Mouse (Mus musculus): ENCODE data around the gene Hipk2. TPM values are rescaled to one million over a fixed set of nuclear protein-coding genes. Genes with fewer than 3 reads are reported as not detected.

Hipk2 gene
- polyA plus RNA-seq, 1 experiment: 14.9 TPM

DNA sequence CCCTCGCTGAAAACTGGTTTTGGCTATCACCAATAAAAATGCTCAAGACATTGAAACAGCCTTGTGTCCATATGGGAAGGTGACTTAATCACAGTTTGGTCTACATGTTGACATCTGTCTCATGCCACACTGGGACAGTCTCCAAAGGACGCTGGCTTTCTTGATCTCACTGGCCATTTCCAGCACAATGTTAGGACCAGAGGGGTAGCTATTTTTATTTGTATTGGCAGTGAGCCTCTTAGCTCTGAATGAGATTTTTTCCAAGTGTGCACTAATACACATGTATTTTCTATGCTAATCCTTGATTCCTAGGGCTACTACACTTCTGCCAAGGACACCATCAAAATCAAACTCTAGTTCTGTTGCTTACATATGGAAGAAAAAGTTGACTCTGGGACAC is 120.8 kb downstream of the Hipk2 start:
- Histone ChIP-seq H3K27me3 (ENCODE audit: control insufficient read depth, insufficient read depth, low read length) (no peaks in the 10 kb centered on the region), H3K36me3 (ENCODE audit: control insufficient read depth, insufficient read depth, low read length) (no peaks in the 10 kb centered on the region), H3K4me3 (ENCODE audit: extremely low read depth, insufficient read depth, insufficient read length) (no peak overlapping the region), H3K27ac (ENCODE audit: insufficient read depth, low read length) (no peak overlapping the region), H3K4me1 (ENCODE audit: control insufficient read depth, insufficient read depth, insufficient read length) (peaks cover 4% of the 10 kb centered on the region; the same call in 1 of the 2 replicates)
- DNase-seq (ENCODE audit: low read depth in 1 of 2, low spot score in 2 of 2): no peak
- 91% methylated on average over 2 of the region's 2 CpGs for WGBS
- TF ChIP-seq POLR2A (IDR thresholded peaks at IDR 0.05; ENCODE audit: low read depth, low read length) (no peak), CTCF (IDR thresholded peaks at IDR 0.05; ENCODE audit: extremely low read depth, insufficient read depth, insufficient read length, insufficient replicate concordance) (no peak)

DNA sequence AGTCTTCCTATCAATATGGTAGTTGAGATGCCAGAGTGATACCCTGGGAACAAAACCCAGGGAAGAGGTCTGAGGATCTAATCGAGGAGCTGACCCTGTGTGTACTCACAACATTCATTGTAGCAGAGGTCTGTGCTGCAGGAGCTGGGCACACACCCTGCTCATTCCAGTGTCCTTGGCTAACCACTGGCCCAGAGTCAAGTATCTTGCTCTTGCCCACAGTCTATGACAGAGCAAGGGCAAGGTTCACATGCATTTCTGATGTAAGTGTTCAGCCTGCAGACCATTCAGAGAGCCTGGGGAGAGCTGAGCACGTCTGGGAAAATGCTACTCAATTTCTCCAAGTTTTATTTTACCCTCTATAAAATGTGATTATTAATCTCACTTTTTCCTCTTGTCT is 122.2 kb downstream of the Hipk2 start:
- H3K4me1 ChIP-seq (ENCODE audit: control insufficient read depth, insufficient read depth, insufficient read length): no peaks in the 10 kb centered on the region
- WGBS: 86% methylated on average over 2 of the region's 2 CpGs
- no peak overlapping the region for H3K4me3 ChIP-seq (ENCODE audit: extremely low read depth, insufficient read depth, insufficient read length)
- H3K27me3 ChIP-seq (ENCODE audit: control insufficient read depth, insufficient read depth, low read length): no peaks in the 10 kb centered on the region
- H3K27ac ChIP-seq (ENCODE audit: insufficient read depth, low read length): no peak overlapping the region
- no peak for DNase-seq (ENCODE audit: low read depth in 1 of 2, low spot score in 2 of 2)
- TF ChIP-seq POLR2A (IDR thresholded peaks at IDR 0.05; ENCODE audit: low read depth, low read length) (no peak), CTCF (IDR thresholded peaks at IDR 0.05; ENCODE audit: extremely low read depth, insufficient read depth, insufficient read length, insufficient replicate concordance) (no peak)
- H3K36me3 ChIP-seq (ENCODE audit: control insufficient read depth, insufficient read depth, low read length): no peaks in the 10 kb centered on the region

- no peaks in the 10 kb centered on the region for H3K36me3 ChIP-seq (ENCODE audit: control insufficient read depth, insufficient read depth, low read length)
- TF ChIP-seq CTCF (IDR thresholded peaks at IDR 0.05; ENCODE audit: extremely low read depth, insufficient read depth, insufficient read length, insufficient replicate concordance) (no peak), POLR2A (IDR thresholded peaks at IDR 0.05; ENCODE audit: low read depth, low read length) (no peak)
- no peak for DNase-seq (ENCODE audit: low read depth in 1 of 2, low spot score in 2 of 2)
- H3K4me1 ChIP-seq (ENCODE audit: control insufficient read depth, insufficient read depth, insufficient read length): no peaks in the 10 kb centered on the region
- 94% methylated on average over 2 of the region's 2 CpGs for WGBS
- H3K27ac ChIP-seq (ENCODE audit: insufficient read depth, low read length): no peak overlapping the region
- no peak overlapping the region for H3K4me3 ChIP-seq (ENCODE audit: extremely low read depth, insufficient read depth, insufficient read length)
- H3K27me3 ChIP-seq (ENCODE audit: control insufficient read depth, insufficient read depth, low read length): no peaks in the 10 kb centered on the region
These were observed 122.9 kb downstream of the Hipk2 start for GRCm38 (mm10) chr6:38753025-38753424.

DNA sequence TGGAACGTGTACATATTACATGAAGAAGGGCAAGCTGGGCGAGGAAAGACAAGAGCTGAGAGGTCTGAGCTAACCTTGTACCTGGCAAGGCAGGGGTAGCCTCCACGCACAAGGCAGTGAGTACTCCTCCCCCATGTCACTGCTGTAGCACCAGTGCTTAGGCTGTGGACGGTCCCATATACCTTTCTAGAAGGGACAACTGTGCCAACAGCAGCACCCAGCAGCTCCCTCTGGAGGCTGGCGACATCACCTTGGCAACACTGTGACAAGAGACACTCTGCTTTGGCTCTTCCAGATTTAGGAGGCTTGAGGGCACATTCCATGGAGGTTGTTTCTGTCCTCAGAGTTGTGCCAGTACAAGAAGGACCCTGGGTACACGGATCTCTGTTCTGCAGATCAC is 123.5 kb downstream of the Hipk2 start:
- H3K36me3 ChIP-seq (ENCODE audit: control insufficient read depth, insufficient read depth, low read length): no peaks in the 10 kb centered on the region
- no peak for DNase-seq (ENCODE audit: low read depth in 1 of 2, low spot score in 2 of 2)
- H3K27me3 ChIP-seq (ENCODE audit: control insufficient read depth, insufficient read depth, low read length): no peaks in the 10 kb centered on the region
- no peak for TF ChIP-seq CTCF (IDR thresholded peaks at IDR 0.05; ENCODE audit: extremely low read depth, insufficient read depth, insufficient read length, insufficient replicate concordance)
- no peak for TF ChIP-seq POLR2A (IDR thresholded peaks at IDR 0.05; ENCODE audit: low read depth, low read length)
- WGBS: 92% methylated on average over 6 of the region's 6 CpGs
- H3K4me1 ChIP-seq (ENCODE audit: control insufficient read depth, insufficient read depth, insufficient read length): no peaks in the 10 kb centered on the region
- no peak overlapping the region for H3K4me3 ChIP-seq (ENCODE audit: extremely low read depth, insufficient read depth, insufficient read length)
- H3K27ac ChIP-seq (ENCODE audit: insufficient read depth, low read length): no peak overlapping the region

DNA sequence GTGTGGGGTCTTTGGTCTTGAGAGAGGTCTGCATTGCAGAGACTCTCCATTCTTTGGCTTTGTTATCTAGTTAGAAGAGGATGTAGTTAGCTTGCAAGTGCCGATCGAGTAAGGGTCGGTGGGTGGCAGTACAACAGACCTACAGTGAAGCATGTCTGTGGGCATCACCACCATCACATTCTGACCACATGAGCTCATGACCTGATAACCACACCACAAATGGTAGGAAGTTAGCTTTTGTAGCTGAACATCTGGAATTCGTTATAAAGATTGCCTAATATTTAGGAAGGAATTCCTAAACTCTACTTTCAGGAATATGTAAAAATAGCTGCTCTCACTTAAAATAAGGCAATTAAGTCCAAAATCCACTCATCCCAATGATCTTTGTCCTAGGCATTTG is 127.9 kb downstream of the Hipk2 start:
- Histone ChIP-seq H3K4me1 (ENCODE audit: control insufficient read depth, insufficient read depth, insufficient read length) (no peaks in the 10 kb centered on the region), H3K27ac (ENCODE audit: insufficient read depth, low read length) (no peak overlapping the region), H3K4me3 (ENCODE audit: extremely low read depth, insufficient read depth, insufficient read length) (no peak overlapping the region), H3K36me3 (ENCODE audit: control insufficient read depth, insufficient read depth, low read length) (peaks cover 4% of the 10 kb centered on the region), H3K27me3 (ENCODE audit: control insufficient read depth, insufficient read depth, low read length) (no peaks in the 10 kb centered on the region)
- DNase-seq (ENCODE audit: low read depth in 1 of 2, low spot score in 2 of 2): no peak
- no peak for TF ChIP-seq CTCF (IDR thresholded peaks at IDR 0.05; ENCODE audit: extremely low read depth, insufficient read depth, insufficient read length, insufficient replicate concordance)
- no peak for TF ChIP-seq POLR2A (IDR thresholded peaks at IDR 0.05; ENCODE audit: low read depth, low read length)
- WGBS: 79% methylated on average over 4 of the region's 4 CpGs

GRCm38 (mm10) chr6:38743351-38743750 is 132.6 kb downstream of the Hipk2 start:
- 93% methylated on average over 7 of the region's 7 CpGs for WGBS
- Histone ChIP-seq H3K4me3 (ENCODE audit: extremely low read depth, insufficient read depth, insufficient read length) (no peak overlapping the region), H3K27ac (ENCODE audit: insufficient read depth, low read length) (no peak overlapping the region), H3K36me3 (ENCODE audit: control insufficient read depth, insufficient read depth, low read length) (peaks cover 6% of the 10 kb centered on the region), H3K4me1 (ENCODE audit: control insufficient read depth, insufficient read depth, insufficient read length) (no peaks in the 10 kb centered on the region), H3K27me3 (ENCODE audit: control insufficient read depth, insufficient read depth, low read length) (no peaks in the 10 kb centered on the region)
- DNase-seq (ENCODE audit: low read depth in 1 of 2, low spot score in 2 of 2): no peak
- TF ChIP-seq POLR2A (IDR thresholded peaks at IDR 0.05; ENCODE audit: low read depth, low read length) (no peak), CTCF (IDR thresholded peaks at IDR 0.05; ENCODE audit: extremely low read depth, insufficient read depth, insufficient read length, insufficient replicate concordance) (no peak)

DNA sequence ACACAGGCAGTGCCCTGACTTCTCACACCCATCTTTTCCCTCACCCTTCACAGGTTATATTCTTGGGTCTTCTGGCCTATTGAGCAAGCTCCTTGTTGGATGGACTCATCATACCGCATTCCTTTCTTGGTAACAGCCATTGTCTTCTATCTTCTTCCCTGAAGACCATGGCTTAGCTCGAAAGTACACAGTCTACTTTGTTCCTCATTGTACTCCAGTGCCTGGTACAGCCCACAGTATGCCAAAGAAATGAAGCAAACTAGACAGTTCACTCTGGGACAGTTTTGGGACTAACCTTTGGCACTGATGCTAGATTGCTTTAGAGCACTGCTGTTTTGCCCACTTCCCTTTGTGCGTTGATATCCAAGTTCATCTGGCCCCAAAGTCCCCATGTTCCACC is 133.5 kb downstream of the Hipk2 start:
- Histone ChIP-seq H3K27ac (ENCODE audit: insufficient read depth, low read length) (no peak overlapping the region), H3K4me3 (ENCODE audit: extremely low read depth, insufficient read depth, insufficient read length) (no peak overlapping the region), H3K4me1 (ENCODE audit: control insufficient read depth, insufficient read depth, insufficient read length) (no peaks in the 10 kb centered on the region), H3K36me3 (ENCODE audit: control insufficient read depth, insufficient read depth, low read length) (peaks cover 6% of the 10 kb centered on the region), H3K27me3 (ENCODE audit: control insufficient read depth, insufficient read depth, low read length) (no peaks in the 10 kb centered on the region)
- 91% methylated on average over 3 of the region's 3 CpGs for WGBS
- no peak for TF ChIP-seq CTCF (IDR thresholded peaks at IDR 0.05; ENCODE audit: extremely low read depth, insufficient read depth, insufficient read length, insufficient replicate concordance)
- TF ChIP-seq POLR2A (IDR thresholded peaks at IDR 0.05; ENCODE audit: low read depth, low read length): no peak
- DNase-seq (ENCODE audit: low read depth in 1 of 2, low spot score in 2 of 2): no peak
